Mouse (Mus musculus) adrenal gland, adult (tissue): ENCODE measurements around the gene Cbl.

Experiments
- DNase-seq, 2 experiments: peaks; one replicate each; pipeline ENCODE4 v3.0.0; 2022 to 2023; ENCODE audit warnings: low spot score in 1 of 2; ENCODE audit not compliant: inconsistent age in 2 of 2

Gene Cbl

GRCm38 (mm10) chr9:44240911-44241310 lies 7.1 kb upstream of the Cbl start:
- DNase-seq, result peak; percentile 81 to 87

- DNase-seq, result peak; percentile 28 to 67
Observed at GRCm38 (mm10) chr9:44240399-44240798, 6.5 kb upstream of the Cbl start, which contains the start of gene Ccdc153. TSS of gene Ccdc153 (plus strand) at chr9:44240676.

GRCm38 (mm10) chr9:44239447-44239846 lies 5.6 kb upstream of the Cbl start:
- peak; percentile 51 to 85 for DNase-seq

- DNase-seq, result peak in 1 of 2 experiments; percentile 5
Observed at GRCm38 (mm10) chr9:44238501-44239190, 4.8 kb upstream of the Cbl start.

GRCm38 (mm10) chr9:44237128-44237527 lies 3.3 kb upstream of the Cbl start:
- peak; percentile 6 to 33 for DNase-seq

GRCm38 (mm10) chr9:44236601-44237000 lies 2.8 kb upstream of the Cbl start:
- DNase-seq, result peak; percentile 20 to 31

GRCm38 (mm10) chr9:44234479-44235427 lies 904 bp upstream of the Cbl start:
- peak; percentile 79 to 89 for DNase-seq

GRCm38 (mm10) chr9:44233021-44233801 lies 638 bp downstream of the Cbl start:
- DNase-seq, result peak; percentile 24 to 82

- peak in 1 of 2 experiments; percentile 36 for DNase-seq
Observed at GRCm38 (mm10) chr9:44231609-44232008, 2.2 kb downstream of the Cbl start.

GRCm38 (mm10) chr9:44225993-44226392 lies 7.9 kb downstream of the Cbl start:
- no peak for DNase-seq

- DNase-seq, result no peak
Observed at GRCm38 (mm10) chr9:44213538-44213937, 20.3 kb downstream of the Cbl start.

GRCm38 (mm10) chr9:44212406-44212805 lies 21.4 kb downstream of the Cbl start:
- peak in 1 of 2 experiments; percentile 62 for DNase-seq

- DNase-seq, result no peak
Observed at GRCm38 (mm10) chr9:44209416-44209815, 24.4 kb downstream of the Cbl start.

- DNase-seq, result no peak
Observed at GRCm38 (mm10) chr9:44207840-44208239, 26.0 kb downstream of the Cbl start.

- no peak for DNase-seq
Observed at GRCm38 (mm10) chr9:44200458-44200857, 33.4 kb downstream of the Cbl start.

- DNase-seq, result no peak
Observed at GRCm38 (mm10) chr9:44199580-44199979, 34.3 kb downstream of the Cbl start.

- no peak for DNase-seq
Observed at GRCm38 (mm10) chr9:44199166-44199565, 34.7 kb downstream of the Cbl start.

- DNase-seq, result no peak
Observed at GRCm38 (mm10) chr9:44196354-44196753, 37.5 kb downstream of the Cbl start.

- no peak for DNase-seq
Observed at GRCm38 (mm10) chr9:44194000-44194399, 39.8 kb downstream of the Cbl start.

- DNase-seq, result no peak
Observed at GRCm38 (mm10) chr9:44192794-44193193, 41.1 kb downstream of the Cbl start.

- no peak for DNase-seq
Observed at GRCm38 (mm10) chr9:44192312-44192711, 41.5 kb downstream of the Cbl start.
